Mouse (Mus musculus) lung, embryonic 14.5 days (tissue): ENCODE measurements around the gene Spdye4c. TPM values are rescaled to one million over a fixed set of nuclear protein-coding genes. Genes with fewer than 3 reads are reported as not detected.

Source experiments
- ATAC-seq: fragments of 200-750 bp; cut with Nextera tagmentation; 2 replicates; pipeline ENCODE4 v1.8.0; 2017; ENCODE audit warnings: mild to moderate bottlenecking, moderate TSS enrichment, moderate library complexity; ENCODE audit not compliant: insufficient read depth
- DNase-seq: peaks from one replicate; pipeline ENCODE4 v3.0.0-alpha.2; 2015
- H3K27ac ChIP-seq: fragments of 300-500 bp; sonication (generic); 2 replicates; pipeline ENCODE4 v1.5.1; 2014; ENCODE audit warnings: low read depth, mild to moderate bottlenecking, moderate library complexity
- H3K27me3 ChIP-seq: fragments of 300-500 bp; sonication (generic); 2 replicates; pipeline ENCODE4 v1.6.1; 2014; ENCODE audit warnings: low read length, control low read depth; ENCODE audit not compliant: insufficient read depth
- H3K36me3 ChIP-seq: fragments of 300-500 bp; sonication (generic); 2 replicates; pipeline ENCODE4 v1.6.1; 2014; ENCODE audit warnings: control low read depth; ENCODE audit not compliant: insufficient read depth
- H3K4me1 ChIP-seq: fragments of 300-500 bp; sonication (generic); 2 replicates; pipeline ENCODE4 v1.6.1; 2014; ENCODE audit warnings: antibody characterized with exemption, control low read depth; ENCODE audit not compliant: insufficient read depth
- H3K4me2 ChIP-seq: fragments of 300-500 bp; sonication (generic); 2 replicates; pipeline ENCODE4 v1.6.1; 2014; ENCODE audit warnings: mild to moderate bottlenecking
- H3K4me3 ChIP-seq: fragments of 300-500 bp; sonication (generic); 2 replicates; pipeline ENCODE4 v1.5.1; 2014; ENCODE audit warnings: low read depth, low read length
- H3K9ac ChIP-seq: fragments of 300-500 bp; sonication (generic); 2 replicates; pipeline ENCODE4 v1.6.1; 2014
- H3K9me3 ChIP-seq: fragments of 300-500 bp; sonication (generic); 2 replicates; pipeline ENCODE4 v1.6.1; 2016; ENCODE audit warnings: low read depth, low read length, control low read depth
- CTCF ChIP-seq: IDR thresholded peaks from 2 replicates; pipeline ENCODE4 v1.5.1; 2016; ENCODE audit warnings: antibody characterized with exemption, low read depth
- WGBS: fragments of 180-500 bp; shearing (Covaris S2); extraction: QIAGEN DNeasy Blood & Tissue Kit; methylation state at CpG from one replicate; pipeline ENCODE4 v1.1.7; 2014; 5-methylcytosine and 5-hydroxymethylcytosine counted together
- polyA plus RNA-seq: library from polyadenylated mRNA; unstranded; fragments of >200 nt; fragmentation: Nextera tagmentation; extraction: Ambion mirVana; gene quantifications from 2 replicates; pipeline ENCODE4 v1.2.1, GENCODE M21; 2014

Spdye4c gene
- polyA plus RNA-seq, 1 experiment from 2014 or later = not detected

- DNase-seq (no peak), ATAC-seq (no peak)
- no peak overlapping the region for H3K4me3 ChIP-seq
- no peaks in the 10 kb centered on the region for H3K27me3 ChIP-seq
- no peak overlapping the region for H3K4me2 ChIP-seq
- H3K27ac ChIP-seq = no peak overlapping the region
- TF ChIP-seq CTCF = no peak
- WGBS = 26% methylated on average over 2 of the region's 2 CpGs
- H3K9ac ChIP-seq = no peak overlapping the region
- no peaks in the 10 kb centered on the region for H3K36me3 ChIP-seq
- H3K9me3 ChIP-seq = peaks cover 6% of the 10 kb centered on the region; the same call in 1 of the 2 replicates
- no peaks in the 10 kb centered on the region for H3K4me1 ChIP-seq
Observed at GRCm38 (mm10) chr2:128601534-128601933, 10.5 kb downstream of the Spdye4c start.

- Histone ChIP-seq H3K9me3 (peaks cover 11% of the 10 kb centered on the region; the same call in 1 of the 2 replicates), H3K4me1 (no peaks in the 10 kb centered on the region), H3K27me3 (no peaks in the 10 kb centered on the region), H3K4me3 (no peak overlapping the region), H3K36me3 (peaks cover 39% of the 10 kb centered on the region), H3K9ac (no peak overlapping the region), H3K27ac (no peak overlapping the region), H3K4me2 (no peak overlapping the region)
- no peak for TF ChIP-seq CTCF
- WGBS = 74% methylated on average over 5 of the region's 5 CpGs
- no peak for ATAC-seq
- no peak for DNase-seq
Observed at GRCm38 (mm10) chr2:128609286-128609685, 18.3 kb downstream of the Spdye4c start.

GRCm38 (mm10) chr2:128611178-128611577 lies 20.2 kb downstream of the Spdye4c start:
- H3K27ac ChIP-seq = no peak overlapping the region
- H3K4me3 ChIP-seq = no peak overlapping the region
- DNase-seq (no peak), ATAC-seq (no peak)
- H3K4me1 ChIP-seq = no peaks in the 10 kb centered on the region
- no peaks in the 10 kb centered on the region for H3K27me3 ChIP-seq
- 89% methylated on average over 8 of the region's 8 CpGs for WGBS
- no peak overlapping the region for H3K9ac ChIP-seq
- TF ChIP-seq CTCF = no peak
- peaks cover 54% of the 10 kb centered on the region for H3K36me3 ChIP-seq
- peaks cover 6% of the 10 kb centered on the region; the same call in 1 of the 2 replicates for H3K9me3 ChIP-seq
- no peak overlapping the region for H3K4me2 ChIP-seq

DNA sequence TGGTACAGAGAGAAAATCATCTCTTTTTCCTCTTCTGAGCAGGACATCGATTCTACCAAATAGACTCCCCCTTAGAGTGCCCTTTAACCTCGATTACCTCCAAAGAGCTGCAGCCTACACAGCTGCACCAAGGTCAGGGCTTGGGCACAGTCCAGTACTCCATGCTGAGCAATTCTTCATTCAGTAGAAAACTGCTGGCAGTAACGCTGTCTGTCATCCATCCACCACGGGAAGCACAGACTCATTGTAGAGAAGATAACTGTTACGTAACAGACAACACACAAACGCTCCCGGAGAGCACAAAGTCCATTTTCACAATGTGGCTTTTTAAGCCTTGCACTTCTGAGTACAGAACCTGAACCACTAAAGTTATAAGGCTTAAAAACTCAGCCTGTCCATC lies 21.3 kb downstream of the Spdye4c start:
- Histone ChIP-seq H3K9me3 (no peaks in the 10 kb centered on the region), H3K4me3 (no peak overlapping the region), H3K4me1 (no peaks in the 10 kb centered on the region), H3K27me3 (no peaks in the 10 kb centered on the region), H3K36me3 (peaks cover 64% of the 10 kb centered on the region), H3K9ac (no peak overlapping the region), H3K4me2 (no peak overlapping the region), H3K27ac (no peak overlapping the region)
- WGBS = 87% methylated on average over 7 of the region's 7 CpGs
- no peak for DNase-seq
- ATAC-seq = no peak
- no peak for TF ChIP-seq CTCF

- no peaks in the 10 kb centered on the region for H3K4me1 ChIP-seq
- DNase-seq = peak; percentile 37
- H3K36me3 ChIP-seq = peaks cover 75% of the 10 kb centered on the region
- no peak overlapping the region for H3K4me2 ChIP-seq
- ATAC-seq = no peak; the same call in 1 of the 2 replicates
- no peaks in the 10 kb centered on the region for H3K27me3 ChIP-seq
- peak overlapping the region; percentile 43; the same call in 1 of the 2 replicates for H3K27ac ChIP-seq
- no peak overlapping the region for H3K4me3 ChIP-seq
- no peak overlapping the region for H3K9ac ChIP-seq
- WGBS = 58% methylated on average over 5 of the region's 5 CpGs
- no peak for TF ChIP-seq CTCF
- H3K9me3 ChIP-seq = no peaks in the 10 kb centered on the region
Observed at GRCm38 (mm10) chr2:128613365-128613764, 22.4 kb downstream of the Spdye4c start.

DNA sequence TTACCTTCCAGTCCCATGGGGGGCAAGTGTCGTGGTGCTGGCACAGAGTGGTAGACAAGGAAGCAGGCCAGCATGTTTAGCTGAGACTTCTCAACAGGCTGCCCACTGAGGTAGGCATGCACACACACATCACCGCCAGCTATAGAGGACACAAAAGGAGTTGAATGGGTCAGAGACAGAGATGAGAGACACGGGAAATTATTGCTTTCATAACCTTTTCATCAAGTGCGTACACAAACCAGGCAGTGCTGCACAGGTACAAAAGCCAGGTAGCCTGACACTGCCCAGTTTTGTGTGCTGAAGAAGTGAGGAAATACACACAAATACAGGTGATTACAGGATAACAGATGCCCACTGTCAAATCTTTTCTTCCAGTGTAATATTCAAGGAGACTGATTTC lies 24.4 kb downstream of the Spdye4c start:
- no peak overlapping the region for H3K4me2 ChIP-seq
- WGBS = 84% methylated on average over 4 of the region's 4 CpGs
- DNase-seq (no peak), ATAC-seq (no peak)
- no peak overlapping the region for H3K9ac ChIP-seq
- no peak overlapping the region for H3K27ac ChIP-seq
- no peak overlapping the region for H3K4me3 ChIP-seq
- no peaks in the 10 kb centered on the region for H3K4me1 ChIP-seq
- TF ChIP-seq CTCF = no peak
- no peaks in the 10 kb centered on the region for H3K9me3 ChIP-seq
- no peaks in the 10 kb centered on the region for H3K27me3 ChIP-seq
- H3K36me3 ChIP-seq = peaks cover 90% of the 10 kb centered on the region

DNA sequence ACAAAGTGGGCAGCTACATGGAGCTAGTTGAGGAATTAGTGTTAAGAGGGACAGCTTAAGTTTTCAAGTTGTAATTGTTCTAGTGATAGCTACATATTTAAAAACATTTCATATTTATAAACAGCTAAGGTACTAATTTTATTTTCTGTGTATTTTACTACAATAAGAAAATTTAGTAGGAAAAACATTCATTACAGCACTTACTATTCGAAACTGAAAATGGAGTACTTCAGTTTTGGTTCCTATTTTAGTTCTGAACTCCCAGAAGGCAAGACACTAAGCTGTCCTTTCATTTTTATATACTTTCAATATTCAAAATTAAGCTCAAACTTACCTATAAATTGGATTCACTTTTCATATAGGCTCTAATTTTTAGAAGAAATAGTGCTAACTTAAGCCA lies 29.6 kb downstream of the Spdye4c start:
- no peaks in the 10 kb centered on the region for H3K27me3 ChIP-seq
- 100% methylated on average over 1 of the region's 1 CpGs for WGBS
- no peaks in the 10 kb centered on the region for H3K4me1 ChIP-seq
- no peaks in the 10 kb centered on the region for H3K9me3 ChIP-seq
- no peak for TF ChIP-seq CTCF
- peaks cover 92% of the 10 kb centered on the region for H3K36me3 ChIP-seq
- DNase-seq (no peak), ATAC-seq (no peak)
- H3K9ac ChIP-seq = no peak overlapping the region
- no peak overlapping the region for H3K27ac ChIP-seq
- no peak overlapping the region for H3K4me2 ChIP-seq
- H3K4me3 ChIP-seq = no peak overlapping the region

Other genes starting within 250 kb of the Spdye4c start
- 91.2 and 92.7 TPM in 2 replicates for gene Anapc1, start 96.2 kb downstream of the Spdye4c start, polyA plus RNA-seq
- gene Mertk, start 107.7 kb downstream of the Spdye4c start, polyA plus RNA-seq = 4.5 TPM in 2 replicates
- 29.5 and 30.2 TPM in 2 replicates for gene Tmem87b, start 226.9 kb downstream of the Spdye4c start, polyA plus RNA-seq